Mouse (Mus musculus) neural tube, embryonic 14.5 days (tissue): Measurements from ENCODE around the gene Cyp2d26. TPM values are rescaled to one million over a fixed set of nuclear protein-coding genes. Genes with fewer than 3 reads are reported as not detected.
"Not testable (repeated sequence)": the region's sequence is repeated elsewhere in the genome, so short reads cannot be mapped to it uniquely, and the experiment has no call there.

ENCODE experiments used
- ATAC-seq: fragments of 200-750 bp; cut with Nextera tagmentation; 2 replicates; pipeline ENCODE4 v1.8.0; 2017; ENCODE audit warnings: low read depth, mild to moderate bottlenecking, moderate TSS enrichment, moderate library complexity
- H3K27ac ChIP-seq: fragments of 300-500 bp; sonication (generic); 2 replicates; pipeline ENCODE4 v1.5.1; 2014; ENCODE audit warnings: low read depth, mild to moderate bottlenecking, control low read depth, low read length, moderate library complexity, mixed read lengths
- H3K27me3 ChIP-seq: fragments of 300-500 bp; sonication (generic); 2 replicates; pipeline ENCODE4 v1.6.1; 2014; ENCODE audit warnings: low read length; ENCODE audit not compliant: control insufficient read depth, insufficient read depth
- H3K36me3 ChIP-seq: fragments of 300-500 bp; sonication (generic); 2 replicates; pipeline ENCODE4 v1.6.1; 2014; ENCODE audit warnings: low read length, mixed read lengths; ENCODE audit not compliant: control insufficient read depth, insufficient read depth
- H3K4me1 ChIP-seq: fragments of 300-500 bp; sonication (generic); 2 replicates; pipeline ENCODE4 v1.6.1; 2014; ENCODE audit warnings: low read length; ENCODE audit not compliant: control insufficient read depth, insufficient read depth
- H3K4me2 ChIP-seq: fragments of 300-500 bp; sonication (generic); 2 replicates; pipeline ENCODE4 v1.6.1; 2014; ENCODE audit warnings: mild to moderate bottlenecking, low read depth, low read length, control low read depth
- H3K4me3 ChIP-seq: fragments of 300-500 bp; sonication (generic); 2 replicates; pipeline ENCODE4 v1.5.1; 2014; ENCODE audit warnings: low read depth, low read length, control low read depth, mixed read lengths
- H3K9ac ChIP-seq: fragments of 300-500 bp; sonication (generic); replicated peaks from 2 replicates; pipeline ENCODE4 v1.6.1; 2014; ENCODE audit warnings: low read depth, mild to moderate bottlenecking, control low read depth, low read length, mixed read lengths
- H3K9me3 ChIP-seq: fragments of 300-500 bp; sonication (generic); 2 replicates; pipeline ENCODE4 v1.6.1; 2016; ENCODE audit warnings: low read length; ENCODE audit not compliant: control insufficient read depth
- WGBS: fragments of 180-500 bp; shearing (Covaris S2); extraction: QIAGEN DNeasy Blood & Tissue Kit; methylation state at CpG from one replicate; pipeline ENCODE4 v1.1.7; 2014; 5-methylcytosine and 5-hydroxymethylcytosine counted together
- polyA plus RNA-seq: library from polyadenylated mRNA; unstranded; fragments of >200 nt; fragmentation: Nextera tagmentation; extraction: Ambion mirVana; gene quantifications from 2 replicates; pipeline ENCODE4 v1.2.1, GENCODE M21; 2014

Cyp2d26 gene
- polyA plus RNA-seq, 1 experiment from 2014 or later, result not detected

DNA sequence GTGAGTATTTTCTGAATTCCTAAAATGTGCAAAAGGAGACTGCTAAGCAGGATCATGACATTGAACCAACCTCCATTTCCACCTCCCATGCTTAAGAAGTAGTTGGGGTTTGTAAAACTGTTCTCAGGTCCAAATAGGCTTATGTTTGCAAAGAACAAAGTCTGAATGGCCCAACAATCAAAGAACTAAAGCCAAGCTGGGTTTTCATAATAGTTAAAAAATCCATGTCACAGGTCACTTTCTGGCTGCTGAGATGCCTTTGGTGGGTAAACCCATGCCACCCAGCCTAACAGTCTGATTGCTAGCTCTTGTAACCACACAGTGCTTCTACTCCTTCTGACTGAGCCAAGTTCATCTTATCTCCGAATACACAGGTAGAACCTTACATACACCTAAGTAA lies 9.5 kb downstream of the Cyp2d26 start:
- Histone ChIP-seq H3K4me3 (no peak overlapping the region), H3K9me3 (no peaks in the 10 kb centered on the region), H3K36me3 (no peaks in the 10 kb centered on the region), H3K4me1 (no peaks in the 10 kb centered on the region), H3K9ac (no peak overlapping the region), H3K27ac (no peak overlapping the region), H3K27me3 (no peaks in the 10 kb centered on the region), H3K4me2 (no peak overlapping the region)
- 80% methylated on average over 1 of the region's 1 CpGs for WGBS
- ATAC-seq, result no peak

DNA sequence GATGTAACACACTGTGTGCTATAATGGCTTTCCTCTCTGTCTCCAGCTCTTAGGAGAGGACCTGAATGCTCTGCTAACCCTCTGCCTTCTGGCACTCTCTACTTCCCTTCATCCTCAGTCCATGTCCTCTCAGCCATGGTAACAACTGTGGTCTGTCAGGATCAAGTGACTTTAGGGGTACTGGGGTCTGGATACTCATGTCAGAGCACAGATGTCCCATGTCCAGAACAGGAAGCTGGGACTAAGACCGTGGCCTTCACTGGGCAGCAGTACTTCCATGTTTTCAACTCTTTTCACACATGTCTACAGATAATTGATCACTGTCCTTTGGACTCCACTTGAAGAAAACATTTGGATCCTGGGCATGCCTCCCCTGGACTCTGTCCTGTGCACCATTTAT lies 10.3 kb downstream of the Cyp2d26 start:
- ATAC-seq, result no peak
- H3K27ac ChIP-seq, result no peak overlapping the region
- WGBS, result 91% methylated on average over 1 of the region's 1 CpGs

DNA sequence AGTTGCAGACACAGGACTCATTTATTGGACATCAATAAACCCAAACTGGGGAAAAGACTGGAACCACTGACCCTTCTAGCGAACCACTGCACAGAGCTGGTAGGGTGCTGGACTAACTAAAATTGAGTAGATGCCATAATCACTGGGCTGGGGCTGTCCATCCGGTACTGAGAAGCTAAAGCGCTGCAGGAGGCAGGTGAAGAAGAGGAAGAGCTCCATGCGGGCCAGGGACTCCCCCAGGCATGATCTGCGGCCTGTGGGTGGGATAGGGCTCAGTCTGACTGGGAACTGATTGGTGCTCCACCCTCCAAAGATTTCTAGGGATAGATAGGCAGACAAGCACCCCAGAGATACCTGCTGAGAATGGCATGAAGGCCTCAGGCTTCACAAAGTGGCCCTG lies 16.2 kb downstream of the Cyp2d26 start:
- 87% methylated on average over 5 of the region's 5 CpGs for WGBS
- not testable (repeated sequence) for H3K27ac ChIP-seq, H3K9ac ChIP-seq, H3K9me3 ChIP-seq, ATAC-seq, H3K4me1 ChIP-seq, H3K4me2 ChIP-seq, H3K27me3 ChIP-seq, H3K4me3 ChIP-seq, H3K36me3 ChIP-seq

More for the DNA sequence above, 10.3 kb downstream of the Cyp2d26 start:
- no peaks in the 10 kb centered on the region for H3K27me3 ChIP-seq
- H3K36me3 ChIP-seq, result no peaks in the 10 kb centered on the region
- H3K4me1 ChIP-seq, result no peaks in the 10 kb centered on the region
- no peak overlapping the region for H3K4me2 ChIP-seq
- no peak overlapping the region for H3K9ac ChIP-seq
- no peak overlapping the region for H3K4me3 ChIP-seq
- H3K9me3 ChIP-seq, result no peaks in the 10 kb centered on the region

DNA sequence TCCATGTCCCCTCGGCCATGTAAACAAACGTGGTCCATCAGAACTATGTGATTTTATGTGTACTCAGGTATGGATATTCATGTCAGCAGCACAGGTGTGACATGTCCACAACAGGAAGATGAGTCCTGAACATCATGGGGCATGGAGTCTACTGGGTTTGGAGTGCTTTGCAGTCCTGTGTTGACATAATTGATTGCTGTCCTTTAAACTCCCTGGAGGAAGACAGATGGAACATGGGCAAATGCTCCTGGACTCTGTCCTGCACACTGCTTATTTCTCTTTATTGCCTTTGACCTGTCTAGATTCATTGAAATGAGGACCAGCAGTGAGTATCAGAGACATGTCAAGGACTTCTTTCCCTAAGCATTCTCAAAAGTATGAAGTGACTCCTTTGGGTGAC lies 28.2 kb downstream of the Cyp2d26 start:
- ATAC-seq, result no peak
- Histone ChIP-seq H3K9ac (no peak overlapping the region), H3K27ac (no peak overlapping the region), H3K27me3 (no peaks in the 10 kb centered on the region), H3K4me2 (no peak overlapping the region), H3K4me1 (no peaks in the 10 kb centered on the region), H3K9me3 (no peaks in the 10 kb centered on the region), H3K36me3 (no peaks in the 10 kb centered on the region), H3K4me3 (no peak overlapping the region)
- 97% methylated on average over 2 of the region's 2 CpGs for WGBS

DNA sequence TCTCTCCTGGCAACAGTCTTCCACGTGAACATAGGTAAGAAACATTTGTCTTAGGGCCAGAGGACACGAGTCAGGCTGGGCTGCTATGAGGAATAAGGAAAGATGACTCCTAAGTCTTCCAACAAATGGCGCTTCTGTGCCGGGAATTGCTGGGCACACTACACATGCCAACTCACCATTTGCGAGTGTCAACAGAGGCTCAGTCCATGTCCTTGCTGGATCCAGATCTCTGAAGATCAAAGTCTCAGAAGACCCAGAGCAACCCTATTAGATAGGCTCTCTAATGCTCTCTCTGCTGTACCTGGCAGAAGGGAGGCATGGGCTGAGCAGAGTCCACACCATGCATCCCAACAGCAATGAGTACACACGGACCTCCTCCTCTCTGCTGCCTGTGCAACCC lies 29.2 kb downstream of the Cyp2d26 start:
- 88% methylated on average over 6 of the region's 6 CpGs for WGBS
- Histone ChIP-seq H3K4me1 (no peaks in the 10 kb centered on the region), H3K36me3 (no peaks in the 10 kb centered on the region), H3K27me3 (no peaks in the 10 kb centered on the region), H3K27ac (no peak overlapping the region), H3K4me2 (no peak overlapping the region), H3K9me3 (no peaks in the 10 kb centered on the region), H3K9ac (no peak overlapping the region), H3K4me3 (no peak overlapping the region)
- ATAC-seq, result no peak

DNA sequence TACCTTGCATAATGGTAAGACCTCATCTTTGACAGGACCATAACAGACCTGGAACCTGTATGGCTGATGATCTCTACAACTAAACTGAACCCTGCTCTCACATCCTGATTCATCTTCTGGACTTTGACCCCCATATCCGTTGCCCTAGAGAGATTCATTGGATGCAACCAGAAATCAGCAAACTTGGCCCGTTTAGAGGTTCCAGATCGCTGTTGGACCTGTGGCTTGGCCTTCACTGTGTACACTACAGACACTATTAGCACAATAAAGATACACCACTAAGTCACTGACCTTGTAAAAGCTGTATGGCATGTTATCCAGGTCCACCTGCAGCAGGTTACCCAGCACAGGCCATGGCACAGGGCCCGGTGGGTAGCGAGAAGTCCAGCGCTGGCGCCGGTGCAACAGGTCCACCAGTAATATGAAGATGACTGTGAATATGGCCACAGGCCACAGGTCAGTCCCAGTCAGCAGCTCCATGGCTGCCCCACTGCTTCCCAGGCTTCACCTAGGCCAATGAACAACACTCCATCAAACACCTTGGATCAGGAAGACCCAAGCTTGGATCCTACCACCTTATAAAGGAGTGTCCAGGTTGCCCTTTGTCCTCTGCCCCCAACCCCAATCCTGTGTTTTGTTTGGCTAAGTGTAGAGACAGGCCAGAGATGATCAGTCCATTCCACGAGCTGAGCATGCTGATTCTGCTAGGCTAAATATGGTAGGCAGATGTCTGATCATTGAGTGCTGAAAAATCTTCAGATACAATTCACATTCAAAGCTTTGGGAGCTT lies 30.3 kb downstream of the Cyp2d26 start, which contains the start of gene Cyp2d40:
Cyp2d40 (minus strand) TSS at position 553 of the 790 bp plus-strand sequence.
- H3K4me3 ChIP-seq, result no peak within 1 kb of the TSS
- ATAC-seq, result no peak
- no peaks in the 10 kb centered on the region for H3K27me3 ChIP-seq
- no peaks in the 10 kb centered on the region for H3K36me3 ChIP-seq
- WGBS, result 92% methylated on average over 9 of the region's 9 CpGs
- H3K9me3 ChIP-seq, result no peaks in the 10 kb centered on the region
- H3K4me1 ChIP-seq, result no peaks in the 10 kb centered on the region
- H3K27ac ChIP-seq, result no peak within 1 kb of the TSS
- no peak within 1 kb of the TSS for H3K9ac ChIP-seq
- H3K4me2 ChIP-seq, result no peak within 1 kb of the TSS

DNA sequence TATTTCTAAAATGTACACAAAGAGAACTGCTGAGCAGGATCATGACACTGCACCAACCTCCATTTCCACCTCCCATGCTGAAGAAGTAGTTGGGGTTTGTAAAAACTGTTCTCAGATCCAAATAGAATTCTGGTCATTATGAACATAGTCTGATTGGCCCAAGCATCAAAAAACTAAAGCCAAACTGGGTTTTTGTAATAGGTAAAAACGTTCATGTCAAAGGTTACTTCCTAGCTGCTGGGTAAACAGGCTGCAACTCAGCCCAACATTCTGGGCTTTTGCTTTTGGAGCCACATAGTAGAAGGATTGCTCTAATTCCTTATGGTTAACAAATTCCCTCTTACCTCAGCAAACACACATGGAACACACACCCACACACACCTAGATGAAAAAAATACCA lies 46.0 kb downstream of the Cyp2d26 start:
- Histone ChIP-seq H3K9me3 (no peaks in the 10 kb centered on the region), H3K36me3 (no peaks in the 10 kb centered on the region), H3K9ac (no peak overlapping the region), H3K27ac (no peak overlapping the region), H3K4me1 (no peaks in the 10 kb centered on the region), H3K27me3 (no peaks in the 10 kb centered on the region), H3K4me2 (no peak overlapping the region), H3K4me3 (no peak overlapping the region)
- WGBS, result 77% methylated on average over 1 of the region's 1 CpGs
- ATAC-seq, result no peak

DNA sequence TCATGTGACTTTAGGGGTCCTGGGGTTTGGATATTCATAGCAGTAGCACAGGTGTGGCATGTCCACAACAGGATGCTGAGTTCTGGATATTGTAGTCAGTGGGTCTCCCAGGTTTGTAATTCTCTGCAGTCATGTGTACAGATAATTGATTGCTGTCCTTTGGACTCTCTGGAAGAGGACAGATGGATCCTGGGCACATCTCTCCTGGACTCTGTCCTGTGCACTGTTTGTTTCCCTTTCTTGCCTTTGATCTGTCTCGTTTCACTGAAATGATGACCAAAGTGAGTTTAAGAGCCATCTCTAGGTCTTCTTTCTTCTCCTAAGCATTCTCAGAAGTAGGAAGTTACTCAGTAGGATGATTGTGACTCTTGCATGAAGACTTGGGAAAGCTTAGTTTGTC lies 46.6 kb downstream of the Cyp2d26 start:
- Histone ChIP-seq H3K4me3 (no peak overlapping the region), H3K27ac (no peak overlapping the region), H3K27me3 (no peaks in the 10 kb centered on the region), H3K9me3 (no peaks in the 10 kb centered on the region), H3K4me1 (no peaks in the 10 kb centered on the region), H3K4me2 (no peak overlapping the region), H3K36me3 (no peaks in the 10 kb centered on the region), H3K9ac (no peak overlapping the region)
- WGBS, result 46% methylated on average over 1 of the region's 1 CpGs
- no peak for ATAC-seq
